Mouse (Mus musculus) erythroblast, embryonic 14.5 days (primary cell): Measurements from ENCODE around the gene Slc22a21. TPM values are rescaled to one million over a fixed set of nuclear protein-coding genes. Genes with fewer than 3 reads are reported as not detected.
"Not testable (repeated sequence)": the region's sequence is repeated elsewhere in the genome, so short reads cannot be mapped to it uniquely, and the experiment has no call there.

Source experiments
- H3K27me3 ChIP-seq: 2 replicates; pipeline ENCODE4 v1.6.1; 2012; ENCODE audit warnings: inconsistent platforms; ENCODE audit not compliant: control insufficient read depth
- H3K36me3 ChIP-seq: 2 replicates; pipeline ENCODE4 v1.6.1; 2012; ENCODE audit warnings: mild to moderate bottlenecking, inconsistent platforms; ENCODE audit not compliant: control insufficient read depth
- H3K4me1 ChIP-seq: 2 replicates; pipeline ENCODE4 v1.6.1; 2012; ENCODE audit warnings: inconsistent platforms; ENCODE audit not compliant: control insufficient read depth
- H3K4me3 ChIP-seq: replicated peaks from 2 replicates; pipeline ENCODE3; 2012; ENCODE audit warnings: moderate library complexity, mild to moderate bottlenecking, inconsistent platforms
- H3K9me3 ChIP-seq: 2 replicates; pipeline ENCODE4 v1.6.1; 2012; ENCODE audit warnings: low read length, inconsistent platforms, mixed read lengths; ENCODE audit not compliant: control insufficient read depth
- GATA1 ChIP-seq: IDR thresholded peaks from 2 replicates; pipeline ENCODE4 v1.6.1; 2012; ENCODE audit warnings: low read length, inconsistent platforms, mixed read lengths
- TAL1 ChIP-seq: IDR thresholded peaks from 3 replicates; pipeline ENCODE4 v1.6.1; 2012; ENCODE audit warnings: low read length, inconsistent platforms, mixed read lengths
- polyA plus RNA-seq: library from polyadenylated mRNA; stranded (reverse); fragments of >175 nt; gene quantifications from 2 replicates; pipeline ENCODE4 v1.2.3, GENCODE M21; 2012

Slc22a21 gene
- polyA plus RNA-seq, 1 experiment, result 0.77 TPM

DNA sequence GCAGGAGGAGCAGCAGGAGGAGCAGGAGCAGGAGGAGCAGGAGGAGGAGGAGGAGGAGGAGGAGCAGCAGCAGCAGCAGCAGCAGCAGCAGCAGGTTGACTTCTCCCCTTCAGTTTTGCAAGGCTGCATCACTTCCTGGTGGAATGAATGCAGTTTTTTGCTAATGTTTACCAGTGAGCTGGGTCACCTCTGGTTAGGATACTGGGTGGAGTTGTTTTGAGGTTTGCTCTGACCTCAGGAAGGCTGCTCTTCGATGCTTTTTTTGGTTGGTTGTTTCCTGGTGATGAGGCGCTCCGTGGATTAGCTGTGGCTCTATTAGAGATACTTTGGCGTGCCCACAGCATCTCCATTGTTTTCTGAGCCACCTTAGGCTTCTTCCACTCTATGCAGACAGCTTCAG, 37.5 kb upstream of the Slc22a21 start:
- Histone ChIP-seq H3K27me3 (no peaks in the 10 kb centered on the region), H3K4me1 (peaks cover 62% of the 10 kb centered on the region), H3K4me3 (no peak overlapping the region), H3K36me3 (peaks cover 97% of the 10 kb centered on the region), H3K9me3 (no peaks in the 10 kb centered on the region)
- TF ChIP-seq TAL1 (no peak), GATA1 (no peak)

DNA sequence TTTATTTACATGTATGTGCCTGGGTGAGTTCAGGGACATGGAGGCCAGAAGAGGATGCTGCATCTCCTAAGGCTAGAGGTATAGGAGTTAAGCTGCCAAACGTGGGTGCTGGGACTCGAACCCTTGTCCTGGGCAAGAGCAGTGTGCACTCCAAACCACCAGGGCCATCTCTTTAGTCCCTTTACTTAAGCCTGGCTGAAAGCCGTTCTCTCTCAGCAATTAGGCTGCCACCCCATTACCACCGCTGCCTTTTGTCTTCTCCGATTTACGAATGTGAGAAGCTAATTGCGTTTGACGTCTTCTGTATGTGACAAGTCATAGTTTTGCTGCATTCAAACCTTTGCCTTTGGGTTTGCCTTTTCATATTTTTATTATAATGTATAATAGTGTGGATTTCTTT, 35.9 kb upstream of the Slc22a21 start:
- no peak overlapping the region for H3K4me3 ChIP-seq
- TF ChIP-seq TAL1, result no peak
- TF ChIP-seq GATA1, result no peak
- H3K27me3 ChIP-seq, result no peaks in the 10 kb centered on the region
- H3K4me1 ChIP-seq, result peaks cover 60% of the 10 kb centered on the region
- peaks cover 97% of the 10 kb centered on the region for H3K36me3 ChIP-seq
- no peaks in the 10 kb centered on the region for H3K9me3 ChIP-seq

DNA sequence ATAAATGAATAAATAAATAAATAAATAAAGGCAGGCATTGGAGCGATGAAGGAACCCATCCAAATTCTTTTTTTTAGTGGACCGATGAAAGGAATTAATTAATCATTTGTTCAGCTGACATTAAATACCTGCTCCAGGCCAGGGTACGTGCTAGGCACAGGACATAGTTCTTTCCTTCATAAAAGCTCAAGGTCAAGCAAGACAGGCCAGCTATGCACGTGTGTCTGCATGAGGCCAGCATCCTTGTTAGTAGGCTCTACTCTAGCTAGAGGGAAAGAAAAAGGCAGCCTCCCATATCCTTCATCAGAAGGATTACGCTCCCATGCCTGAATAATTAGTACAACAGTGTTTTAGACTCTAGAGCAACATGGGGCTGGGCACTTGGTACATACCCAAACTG, 32.8 kb upstream of the Slc22a21 start:
- Histone ChIP-seq H3K4me3 (no peak overlapping the region), H3K27me3 (no peaks in the 10 kb centered on the region), H3K36me3 (peaks cover 99% of the 10 kb centered on the region), H3K4me1 (peaks cover 64% of the 10 kb centered on the region), H3K9me3 (no peaks in the 10 kb centered on the region)
- no peak for TF ChIP-seq TAL1
- TF ChIP-seq GATA1, result no peak

DNA sequence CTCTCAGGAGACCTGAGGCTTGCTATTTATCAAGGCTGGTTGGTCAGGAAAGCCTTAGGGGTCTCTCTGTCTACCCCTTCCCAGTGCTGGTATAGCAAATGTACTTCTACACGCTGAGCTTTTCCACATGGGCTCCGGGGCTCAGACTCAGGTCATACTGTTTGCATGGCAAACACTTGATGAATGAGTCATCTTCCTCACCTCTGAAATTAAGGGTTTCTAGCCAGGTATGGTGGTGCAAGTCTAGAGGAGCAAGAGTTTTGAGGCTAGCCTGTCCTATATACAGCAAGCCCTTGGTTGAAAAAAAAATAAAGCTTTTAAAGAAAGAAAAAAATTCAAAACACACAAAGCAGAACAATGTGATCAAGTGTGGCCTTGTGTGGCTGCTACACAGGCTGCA, 31.1 kb upstream of the Slc22a21 start:
- Histone ChIP-seq H3K27me3 (no peaks in the 10 kb centered on the region), H3K9me3 (no peaks in the 10 kb centered on the region), H3K36me3 (peaks cover 100% of the 10 kb centered on the region), H3K4me3 (no peak overlapping the region), H3K4me1 (peaks cover 76% of the 10 kb centered on the region)
- TF ChIP-seq GATA1, result no peak
- TF ChIP-seq TAL1, result no peak

DNA sequence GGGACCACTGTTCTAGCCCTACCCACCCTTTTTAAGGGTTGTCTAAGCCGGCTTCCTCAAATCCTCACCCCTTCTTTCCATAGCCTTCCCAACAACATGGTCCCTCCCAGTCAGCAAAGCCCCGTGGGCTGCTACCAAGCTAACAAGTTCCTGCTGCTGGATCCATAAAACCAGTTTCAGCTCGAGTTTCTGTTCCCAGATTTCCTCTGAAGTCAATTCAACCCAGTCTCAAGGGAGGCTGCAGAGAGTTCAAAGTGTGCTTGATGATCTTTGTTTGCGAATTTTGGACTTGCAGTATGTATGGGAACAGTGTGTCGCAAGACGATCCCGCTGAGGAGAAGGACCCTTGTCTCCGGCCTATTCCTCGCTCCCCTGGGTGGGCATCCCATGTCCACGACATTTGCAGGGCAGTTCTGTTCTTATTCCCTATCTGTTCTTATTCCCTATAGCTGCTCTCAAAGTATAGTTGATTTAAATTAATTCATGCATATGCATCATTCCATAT, 28.3 kb upstream of the Slc22a21 start:
- Histone ChIP-seq H3K9me3 (no peaks in the 10 kb centered on the region), H3K36me3 (peaks cover 100% of the 10 kb centered on the region), H3K4me1 (peaks cover 92% of the 10 kb centered on the region)

DNA sequence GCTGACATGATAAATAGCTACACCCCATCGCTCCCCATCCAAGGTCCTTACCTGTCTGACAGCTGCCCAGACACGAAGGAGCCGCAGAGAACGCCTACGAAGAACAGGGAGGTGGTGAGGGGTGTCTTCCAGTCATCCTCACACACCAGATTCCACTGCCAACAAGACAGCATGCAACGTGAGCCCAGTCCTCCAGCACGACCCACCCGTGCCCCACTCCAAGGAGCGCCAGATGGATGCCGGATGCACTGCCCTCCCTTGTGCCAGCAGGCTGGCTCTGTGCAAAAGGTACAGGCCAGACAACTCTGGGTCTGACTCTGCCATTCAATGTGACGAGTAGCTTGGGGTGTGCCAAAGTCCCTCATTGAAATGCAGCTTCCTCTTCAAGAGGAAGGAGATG, 27.6 kb upstream of the Slc22a21 start:
- Histone ChIP-seq H3K9me3 (no peaks in the 10 kb centered on the region), H3K27me3 (no peaks in the 10 kb centered on the region), H3K36me3 (peaks cover 100% of the 10 kb centered on the region), H3K4me1 (peaks cover 94% of the 10 kb centered on the region), H3K4me3 (peak overlapping the region; percentile 27)
- no peak for TF ChIP-seq GATA1
- no peak for TF ChIP-seq TAL1

More for the DNA sequence above, 28.3 kb upstream of the Slc22a21 start:
- Histone ChIP-seq H3K4me3 (no peak overlapping the region), H3K27me3 (no peaks in the 10 kb centered on the region)
- no peak for TF ChIP-seq TAL1
- TF ChIP-seq GATA1, result no peak

DNA sequence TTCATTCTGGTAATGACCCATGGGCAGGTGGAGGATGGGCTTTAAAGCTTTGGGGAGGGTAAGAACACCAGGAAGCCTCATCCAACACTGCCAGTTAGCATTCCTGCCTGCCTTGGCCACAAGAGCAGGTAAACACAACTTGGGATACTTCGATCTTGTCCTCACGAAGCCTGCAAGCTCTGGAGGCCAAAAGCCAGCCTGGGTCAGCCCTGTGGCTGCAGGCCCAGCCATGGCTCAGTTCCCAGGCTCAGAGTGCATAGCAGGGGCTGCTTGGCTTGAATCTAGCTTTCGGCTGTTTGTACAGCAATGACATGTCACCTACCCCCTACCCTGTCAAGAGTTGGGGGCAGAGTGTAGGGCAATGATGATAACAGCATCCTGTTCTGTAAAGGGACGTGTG, 26.8 kb upstream of the Slc22a21 start:
- Histone ChIP-seq H3K4me3 (peak overlapping the region; percentile 51), H3K36me3 (peaks cover 100% of the 10 kb centered on the region)
- no peak for TF ChIP-seq TAL1
- no peak for TF ChIP-seq GATA1

DNA sequence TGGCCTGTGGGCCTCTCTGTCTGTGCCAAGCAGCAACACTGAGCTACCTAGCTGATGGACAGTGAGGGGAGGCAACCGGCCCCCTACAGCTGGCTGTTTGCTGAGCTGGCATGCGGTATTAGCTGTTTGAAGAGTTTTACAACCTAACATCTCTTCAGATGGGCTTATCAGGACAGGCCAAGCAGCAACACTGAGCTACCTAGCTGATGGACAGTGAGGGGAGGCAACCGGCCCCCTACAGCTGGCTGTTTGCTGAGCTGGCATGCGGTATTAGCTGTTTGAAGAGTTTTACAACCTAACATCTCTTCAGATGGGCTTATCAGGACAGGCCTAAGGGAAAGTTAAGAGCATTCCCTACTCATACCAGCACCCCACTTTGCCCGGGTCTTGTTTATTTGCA, 26.2 kb upstream of the Slc22a21 start:
- Histone ChIP-seq H3K4me3 (peak overlapping the region; percentile 51), H3K4me1 (peaks cover 90% of the 10 kb centered on the region), H3K36me3 (peaks cover 100% of the 10 kb centered on the region)
- H3K27me3 ChIP-seq, H3K9me3 ChIP-seq: not testable (repeated sequence)

More for the DNA sequence above, 26.8 kb upstream of the Slc22a21 start:
- H3K4me1 ChIP-seq, result peaks cover 95% of the 10 kb centered on the region
- H3K27me3 ChIP-seq, result no peaks in the 10 kb centered on the region
- no peaks in the 10 kb centered on the region for H3K9me3 ChIP-seq

DNA sequence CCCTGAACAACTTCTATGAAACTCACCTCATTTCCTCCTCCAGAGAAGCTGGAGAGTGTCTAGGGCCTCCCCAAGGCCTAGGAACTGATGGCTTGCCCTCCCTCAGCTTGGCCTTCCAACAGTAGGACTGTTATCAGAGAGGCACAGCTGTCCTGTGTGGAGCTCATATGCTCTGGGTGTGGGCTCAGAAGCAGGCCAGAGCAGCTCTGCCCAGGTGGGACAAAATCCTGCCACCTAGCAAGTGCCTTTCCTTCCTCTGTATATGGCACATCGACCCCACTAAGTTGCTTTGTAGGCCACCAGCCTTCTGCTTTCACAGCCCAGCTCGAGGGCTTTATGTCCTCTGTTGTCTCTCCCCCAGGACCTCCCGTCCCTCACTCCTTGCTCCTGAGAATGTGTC, 24.6 kb upstream of the Slc22a21 start:
- Histone ChIP-seq H3K4me1 (peaks cover 80% of the 10 kb centered on the region), H3K27me3 (no peaks in the 10 kb centered on the region), H3K36me3 (peaks cover 100% of the 10 kb centered on the region), H3K4me3 (peak overlapping the region; percentile 49), H3K9me3 (no peaks in the 10 kb centered on the region)
- peak; percentile 78 for TF ChIP-seq GATA1
- TF ChIP-seq TAL1, result peak; percentile 99

DNA sequence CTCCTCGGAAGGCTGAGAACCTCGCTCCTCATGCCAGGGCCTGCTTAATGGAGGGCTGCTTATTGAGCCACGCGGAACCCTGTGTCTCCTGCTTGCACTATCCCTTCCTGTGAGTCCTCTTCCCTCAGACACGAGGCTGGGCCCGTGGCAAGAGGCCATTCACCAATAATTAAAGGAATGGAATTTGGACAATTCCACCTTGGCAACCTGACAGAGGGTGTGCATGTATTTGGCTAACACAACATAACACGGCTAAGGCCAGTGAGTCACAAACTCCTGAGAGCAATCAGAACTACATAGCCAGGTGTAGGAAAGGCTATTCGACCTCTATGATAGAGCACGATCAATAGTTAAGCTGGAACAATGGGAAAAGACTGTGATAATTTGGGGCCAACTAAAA, 24.1 kb upstream of the Slc22a21 start:
- H3K27me3 ChIP-seq, result no peaks in the 10 kb centered on the region
- no peak for TF ChIP-seq GATA1
- TF ChIP-seq TAL1, result no peak
- peaks cover 100% of the 10 kb centered on the region for H3K36me3 ChIP-seq
- H3K9me3 ChIP-seq, result no peaks in the 10 kb centered on the region
- H3K4me1 ChIP-seq, result peaks cover 75% of the 10 kb centered on the region
- H3K4me3 ChIP-seq, result peak overlapping the region; percentile 49

DNA sequence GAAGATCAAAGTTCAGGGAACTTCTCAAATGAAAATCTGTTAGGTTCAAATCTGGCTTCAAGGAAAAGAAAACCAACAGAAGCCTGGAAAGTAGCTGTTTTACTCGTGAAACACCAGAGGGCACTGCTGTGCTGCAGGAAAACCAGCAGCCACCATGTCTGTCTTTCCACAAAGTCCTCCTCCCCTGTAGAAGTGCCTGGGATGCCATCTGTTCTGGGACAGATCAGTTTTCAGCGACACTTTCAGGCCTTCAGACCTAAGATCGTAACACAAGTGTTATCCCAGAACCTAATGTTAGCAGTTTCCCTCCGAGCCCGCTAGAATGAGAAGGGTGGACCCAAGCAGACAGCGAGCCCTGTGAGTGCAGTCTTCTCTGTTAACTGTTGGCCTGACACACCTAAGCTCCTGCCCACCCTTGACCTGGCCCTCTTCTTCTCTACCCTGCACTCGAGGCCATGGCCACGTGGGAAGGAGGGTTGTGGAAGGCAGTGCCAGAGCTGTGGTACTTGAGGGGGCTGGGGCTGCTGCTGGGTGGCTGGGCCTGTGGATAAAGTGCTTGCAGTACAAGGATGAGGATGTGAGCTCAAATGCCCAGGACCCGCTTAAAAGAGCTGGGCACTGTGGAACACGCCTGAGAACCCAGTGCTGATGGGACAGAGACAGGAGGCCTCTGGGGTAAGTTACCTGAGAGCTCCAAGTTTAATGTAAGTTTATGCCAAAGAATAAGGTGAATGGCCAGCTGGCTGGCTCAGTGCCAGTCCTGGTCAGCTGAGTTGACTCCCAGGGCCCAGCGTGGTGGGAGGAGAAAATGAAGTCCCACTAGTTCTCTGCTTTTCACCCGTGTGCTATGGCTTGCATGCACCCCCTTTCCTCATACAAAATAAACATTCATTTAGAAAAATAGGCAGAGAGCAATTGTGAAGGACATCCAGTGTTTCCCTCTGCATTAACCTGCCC, 22.9 kb upstream of the Slc22a21 start:
- not testable (repeated sequence) for H3K27me3 ChIP-seq, H3K4me3 ChIP-seq, H3K9me3 ChIP-seq
- Histone ChIP-seq H3K36me3 (peaks cover 100% of the 10 kb centered on the region), H3K4me1 (peaks cover 63% of the 10 kb centered on the region)
